Mouse (Mus musculus): ENCODE results near the gene Map4k1. TPM values are rescaled to one million over a fixed set of nuclear protein-coding genes. Genes with fewer than 3 reads are reported as not detected.

Map4k1 gene
- total RNA-seq (2023; ENCODE audit: inconsistent age): 348 to 381 TPM (median 367 TPM) in 4 replicates

GRCm38 (mm10) chr7:28981651-28982273 lies at the start of gene Map4k1, which contains the start of gene Eif3k:
Gene Map4k1 (plus strand): TSS chr7:28982050.
Gene Eif3k (minus strand): TSS chr7:28981864.

GRCm38 (mm10) chr7:28961927-28962670 lies 19.8 kb upstream of the Map4k1 start, which contains the start of gene Actn4:
Gene Actn4 (minus strand): TSS chr7:28962340.

Other genes starting within 250 kb of the Map4k1 start
- gene Mrps12, start 240.2 kb upstream of the Map4k1 start, total RNA-seq (2023; ENCODE audit: inconsistent age): 21.2 to 31.8 TPM (median 24.8 TPM) in 4 replicates
- 15.6 to 20.5 TPM (median 18.9 TPM) in 4 replicates for gene Sars2, start 240.1 kb upstream of the Map4k1 start, total RNA-seq (2023; ENCODE audit: inconsistent age)
- not detected in 4 replicates for gene Ccer2, start 225.9 kb upstream of the Map4k1 start, total RNA-seq (2023; ENCODE audit: inconsistent age)
- gene Sirt2, start 215.3 kb upstream of the Map4k1 start, total RNA-seq (2023; ENCODE audit: inconsistent age): 82.0 to 92.0 TPM (median 86.4 TPM) in 4 replicates
- gene Nfkbib, start 214.5 kb upstream of the Map4k1 start, total RNA-seq (2023; ENCODE audit: inconsistent age): 75.7 to 91.7 TPM (median 83.5 TPM) in 4 replicates
- 6.2 to 13.3 TPM (median 9.2 TPM) in 4 replicates for gene Rinl, start 193.1 kb upstream of the Map4k1 start, total RNA-seq (2023; ENCODE audit: inconsistent age)
- 570 to 678 TPM (median 611 TPM) in 4 replicates for gene Hnrnpl, start 173.5 kb upstream of the Map4k1 start, total RNA-seq (2023; ENCODE audit: inconsistent age)
- 52.7 to 55.3 TPM (median 53.9 TPM) in 4 replicates for gene Ech1, start 156.8 kb upstream of the Map4k1 start, total RNA-seq (2023; ENCODE audit: inconsistent age)
- gene Lgals4, start 148.2 kb upstream of the Map4k1 start, total RNA-seq (2023; ENCODE audit: inconsistent age): 9.5 to 18.0 TPM (median 13.3 TPM) in 4 replicates
- gene Lgals7, start 118.2 kb upstream of the Map4k1 start, total RNA-seq (2023; ENCODE audit: inconsistent age): not detected in 4 replicates
- gene Capn12, start 100.6 kb upstream of the Map4k1 start, total RNA-seq (2023; ENCODE audit: inconsistent age): 0.15 TPM in 1 of 4 replicates, not detected in the others
- 120 to 137 TPM (median 132 TPM) in 4 replicates for gene Actn4, start 19.7 kb upstream of the Map4k1 start, total RNA-seq (2023; ENCODE audit: inconsistent age)
- gene Eif3k, start 186 bp upstream of the Map4k1 start, total RNA-seq (2023; ENCODE audit: inconsistent age): 261 to 296 TPM (median 278 TPM) in 4 replicates
- gene Ryr1, start 143.1 kb downstream of the Map4k1 start, total RNA-seq (2023; ENCODE audit: inconsistent age): 0.39 to 0.64 TPM (median 0.42 TPM) in 4 replicates
- gene Rasgrp4, start 152.8 kb downstream of the Map4k1 start, total RNA-seq (2023; ENCODE audit: inconsistent age): 2.6 to 6.3 TPM (median 3.7 TPM) in 4 replicates
- gene Fam98c, start 174.2 kb downstream of the Map4k1 start, total RNA-seq (2023; ENCODE audit: inconsistent age): 27.4 to 34.3 TPM (median 28.2 TPM) in 4 replicates
- gene Ggn, start 188.2 kb downstream of the Map4k1 start, total RNA-seq (2023; ENCODE audit: inconsistent age): not detected in 4 replicates
- 2.1 to 3.2 TPM (median 2.7 TPM) in 4 replicates for gene Spred3, start 188.4 kb downstream of the Map4k1 start, total RNA-seq (2023; ENCODE audit: inconsistent age)
- 229 to 259 TPM (median 253 TPM) in 4 replicates for gene Psmd8, start 198.7 kb downstream of the Map4k1 start, total RNA-seq (2023; ENCODE audit: inconsistent age)
- 1.7 to 2.1 TPM (median 1.9 TPM) in 4 replicates for gene Catsperg1, start 232.0 kb downstream of the Map4k1 start, total RNA-seq (2023; ENCODE audit: inconsistent age)